Mouse (Mus musculus): ENCODE measurements at regions not wholly inside any gene's neighbourhood (a gene's known extent, or its start where the extent isn't known, plus 50 kb on each side); places are given as distances from the start of the nearest gene placed in this dataset.

- DNase-seq (ENCODE audit: low read depth in 2 of 2, low spot score in 2 of 2) = no peak
These were observed 471.3 kb upstream of the Kcnab2 start for GRCm38 (mm10) chr4:152948956-152949355.

GRCm38 (mm10) chr4:152941159-152941558 lies 463.5 kb upstream of the Kcnab2 start:
- no peak for DNase-seq (ENCODE audit: low read depth in 2 of 2, low spot score in 2 of 2)

- DNase-seq (ENCODE audit: low read depth in 2 of 2, low spot score in 2 of 2) = no peak
These were observed 458.9 kb upstream of the Kcnab2 start for GRCm38 (mm10) chr4:152936614-152937013.

- no peak for DNase-seq (ENCODE audit: low read depth in 2 of 2, low spot score in 2 of 2)
These were observed 457.8 kb upstream of the Kcnab2 start for GRCm38 (mm10) chr4:152935484-152935883.

GRCm38 (mm10) chr4:152928422-152928985 lies 450.8 kb upstream of the Kcnab2 start:
- no peak for DNase-seq (ENCODE audit: low read depth in 2 of 2, low spot score in 2 of 2)

GRCm38 (mm10) chr4:152920261-152920660 lies 442.6 kb upstream of the Kcnab2 start:
- DNase-seq (ENCODE audit: low read depth in 2 of 2, low spot score in 2 of 2) = no peak

- no peak for DNase-seq (ENCODE audit: low read depth in 2 of 2, low spot score in 2 of 2)
These were observed 442.2 kb upstream of the Kcnab2 start for GRCm38 (mm10) chr4:152919851-152920250.

GRCm38 (mm10) chr4:152916576-152916975 lies 438.9 kb upstream of the Kcnab2 start:
- DNase-seq (ENCODE audit: low read depth in 2 of 2, low spot score in 2 of 2) = no peak

- DNase-seq (ENCODE audit: low read depth in 2 of 2, low spot score in 2 of 2) = no peak
These were observed 435.8 kb upstream of the Kcnab2 start for GRCm38 (mm10) chr4:152913497-152913896.

- DNase-seq (ENCODE audit: low read depth in 2 of 2, low spot score in 2 of 2) = no peak
These were observed 435.2 kb upstream of the Kcnab2 start for GRCm38 (mm10) chr4:152912846-152913245.

- DNase-seq (ENCODE audit: low read depth in 2 of 2, low spot score in 2 of 2) = no peak
These were observed 430.6 kb upstream of the Kcnab2 start for GRCm38 (mm10) chr4:152908235-152908634.

GRCm38 (mm10) chr4:152902851-152903250 lies 425.2 kb upstream of the Kcnab2 start:
- no peak for DNase-seq (ENCODE audit: low read depth in 2 of 2, low spot score in 2 of 2)

- DNase-seq (ENCODE audit: low read depth in 2 of 2, low spot score in 2 of 2) = no peak
These were observed 422.4 kb upstream of the Kcnab2 start for GRCm38 (mm10) chr4:152900049-152900448.

- no peak for DNase-seq (ENCODE audit: low read depth in 2 of 2, low spot score in 2 of 2)
These were observed 417.4 kb upstream of the Kcnab2 start for GRCm38 (mm10) chr4:152895076-152895475.

GRCm38 (mm10) chr4:152892997-152893396 lies 415.3 kb upstream of the Kcnab2 start:
- no peak for DNase-seq (ENCODE audit: low read depth in 2 of 2, low spot score in 2 of 2)

GRCm38 (mm10) chr4:152889211-152889610 lies 411.5 kb upstream of the Kcnab2 start:
- DNase-seq (ENCODE audit: low read depth in 2 of 2, low spot score in 2 of 2) = no peak

- no peak for DNase-seq (ENCODE audit: low read depth in 2 of 2, low spot score in 2 of 2)
These were observed 410.6 kb upstream of the Kcnab2 start for GRCm38 (mm10) chr4:152888306-152888705.

- DNase-seq (ENCODE audit: low read depth in 2 of 2, low spot score in 2 of 2) = no peak
These were observed 409.1 kb upstream of the Kcnab2 start for GRCm38 (mm10) chr4:152886773-152887172.

- DNase-seq (ENCODE audit: low read depth in 2 of 2, low spot score in 2 of 2) = no peak
These were observed 403.8 kb upstream of the Kcnab2 start for GRCm38 (mm10) chr4:152881433-152881930.

- DNase-seq (ENCODE audit: low read depth in 2 of 2, low spot score in 2 of 2) = no peak
These were observed 402.7 kb upstream of the Kcnab2 start for GRCm38 (mm10) chr4:152880368-152880767.

- DNase-seq (ENCODE audit: low read depth in 2 of 2, low spot score in 2 of 2) = no peak
These were observed 401.3 kb upstream of the Kcnab2 start for GRCm38 (mm10) chr4:152878941-152879340.

GRCm38 (mm10) chr4:152878401-152878800 lies 400.7 kb upstream of the Kcnab2 start:
- no peak for DNase-seq (ENCODE audit: low read depth in 2 of 2, low spot score in 2 of 2)

- no peak for DNase-seq (ENCODE audit: low read depth in 2 of 2, low spot score in 2 of 2)
These were observed 392.4 kb upstream of the Kcnab2 start for GRCm38 (mm10) chr4:152870046-152870445.
